Mouse (Mus musculus) kidney, embryonic 16.5 days (tissue): ENCODE results near the gene Ciao2b. TPM values are rescaled to one million over a fixed set of nuclear protein-coding genes. Genes with fewer than 3 reads are reported as not detected.

Experiments used
- ATAC-seq: fragments of 200-750 bp; cut with Nextera tagmentation; 2 replicates; pipeline ENCODE4 v1.8.0; 2017; ENCODE audit warnings: moderate TSS enrichment; ENCODE audit not compliant: low FRiP score, low TSS enrichment
- H3K27ac ChIP-seq: fragments of 300-500 bp; sonication (generic); 2 replicates; pipeline ENCODE4 v1.5.1; 2014; ENCODE audit warnings: low read length
- H3K27me3 ChIP-seq: fragments of 300-500 bp; sonication (generic); 2 replicates; pipeline ENCODE4 v1.6.1; 2014; ENCODE audit warnings: low read length, control low read depth, mixed read lengths; ENCODE audit not compliant: insufficient read depth
- H3K36me3 ChIP-seq: fragments of 300-500 bp; sonication (generic); 2 replicates; pipeline ENCODE4 v1.6.1; 2014; ENCODE audit warnings: low read length, control low read depth, mixed read lengths; ENCODE audit not compliant: insufficient read depth
- H3K4me1 ChIP-seq: fragments of 300-500 bp; sonication (generic); 2 replicates; pipeline ENCODE4 v1.6.1; 2014; ENCODE audit warnings: low read length, control low read depth, mixed read lengths; ENCODE audit not compliant: insufficient read depth
- H3K4me2 ChIP-seq: fragments of 300-500 bp; sonication (generic); replicated peaks from 2 replicates; pipeline ENCODE4 v1.6.1; 2014; ENCODE audit warnings: low read depth, low read length
- H3K4me3 ChIP-seq: fragments of 300-500 bp; sonication (generic); 2 replicates; pipeline ENCODE4 v1.5.1; 2014; ENCODE audit warnings: mild to moderate bottlenecking, low read length
- H3K9ac ChIP-seq: fragments of 300-500 bp; sonication (generic); replicated peaks from 2 replicates; pipeline ENCODE4 v1.6.1; 2014; ENCODE audit warnings: low read length
- H3K9me3 ChIP-seq: fragments of 300-500 bp; sonication (generic); 2 replicates; pipeline ENCODE4 v1.6.1; 2016; ENCODE audit warnings: low read length, control low read depth
- WGBS: fragments of 180-500 bp; shearing (Covaris S2); extraction: QIAGEN DNeasy Blood & Tissue Kit; methylation state at CpG from one replicate; pipeline ENCODE4 v1.1.7; 2014; 5-methylcytosine and 5-hydroxymethylcytosine counted together
- polyA plus RNA-seq: library from polyadenylated mRNA; unstranded; fragments of >200 nt; fragmentation: Nextera tagmentation; extraction: Ambion mirVana; gene quantifications from 2 replicates; pipeline ENCODE4 v1.2.1, GENCODE M21; 2015

Gene Ciao2b
- polyA plus RNA-seq, 1 experiment from 2014 or later = 108 TPM

DNA sequence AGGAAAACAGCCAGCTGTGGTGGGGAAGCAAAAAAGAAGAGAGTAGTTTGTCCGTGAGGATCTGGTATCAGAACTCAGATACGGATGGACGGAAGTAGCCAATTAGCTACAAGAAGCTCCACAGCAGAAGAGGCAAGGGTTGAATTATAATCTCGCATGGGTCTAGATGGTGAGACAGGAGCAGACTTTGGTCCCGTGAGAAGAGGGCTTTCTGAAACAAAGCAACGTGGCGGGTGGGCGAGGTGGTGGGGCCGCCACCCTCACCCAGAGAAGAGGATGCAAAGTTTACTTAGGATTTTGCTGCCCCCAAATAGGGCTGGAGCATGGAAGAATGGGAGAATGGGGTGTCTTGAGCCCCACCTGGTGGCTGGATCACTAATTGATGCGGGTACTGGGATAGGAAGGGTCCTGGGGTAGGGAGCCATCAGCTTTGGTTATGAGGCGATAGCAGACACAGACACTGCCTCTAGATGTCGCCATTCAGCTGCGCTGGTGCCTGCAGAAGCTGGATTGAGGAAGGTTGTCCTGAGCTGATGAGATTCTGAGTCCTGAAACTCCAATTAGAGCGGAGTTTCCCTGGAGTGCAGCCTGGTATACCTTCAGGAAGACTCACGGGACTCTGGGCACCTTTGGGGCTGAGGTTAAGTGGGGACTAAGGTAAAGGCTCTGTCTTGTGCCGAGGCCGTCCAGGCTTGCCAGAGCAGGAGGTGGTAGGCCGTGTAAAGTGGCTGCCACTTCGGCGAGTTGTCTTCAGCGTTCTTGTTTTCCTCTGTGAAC, 39.1 kb downstream of the Ciao2b start:
- peak overlapping the region; percentile 43; the same call in 1 of the 2 replicates for H3K27ac ChIP-seq
- H3K9ac ChIP-seq = peak overlapping the region; percentile 57
- H3K27me3 ChIP-seq = no peaks in the 10 kb centered on the region

DNA sequence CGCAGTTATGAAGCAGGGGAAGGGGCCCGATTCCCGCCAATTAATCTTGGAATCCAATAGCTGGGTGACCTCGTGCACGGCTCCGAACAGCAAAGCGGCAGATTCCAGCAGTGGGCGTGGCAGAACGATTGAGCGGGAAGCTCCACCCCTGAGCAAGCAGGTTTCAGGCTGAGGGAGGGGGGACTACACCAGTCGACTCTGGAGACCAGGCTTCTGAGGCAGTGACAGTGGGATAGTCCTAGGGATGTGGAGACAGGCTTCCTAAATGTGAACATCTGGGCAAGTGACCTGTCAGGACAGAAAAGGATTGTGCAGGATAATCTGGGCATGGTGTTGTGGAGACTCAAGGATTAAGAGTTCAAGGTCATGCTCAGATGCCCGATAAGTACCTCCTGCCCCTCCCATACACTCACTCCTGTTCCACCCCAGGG, 39.8 kb downstream of the Ciao2b start:
- Histone ChIP-seq H3K27ac (peak overlapping the region; percentile 43; the same call in 1 of the 2 replicates), H3K4me1 (peaks cover 53% of the 10 kb centered on the region), H3K9me3 (no peaks in the 10 kb centered on the region), H3K27me3 (no peaks in the 10 kb centered on the region), H3K9ac (peak overlapping the region; percentile 57; the same call in 1 of the 2 replicates), H3K36me3 (no peaks in the 10 kb centered on the region), H3K4me3 (peak overlapping the region; percentile 32), H3K4me2 (peak overlapping the region; percentile 66)
- ATAC-seq = peak; percentile 29
- WGBS = 1% methylated on average over 12 of the region's 12 CpGs

More for the DNA sequence above, 39.1 kb downstream of the Ciao2b start:
- peak; percentile 85 for ATAC-seq
- Histone ChIP-seq H3K4me2 (peak overlapping the region; percentile 66), H3K9me3 (no peaks in the 10 kb centered on the region), H3K4me3 (peak overlapping the region; percentile 32), H3K4me1 (peaks cover 46% of the 10 kb centered on the region), H3K36me3 (no peaks in the 10 kb centered on the region)
- WGBS = 14% methylated on average over 21 of the region's 21 CpGs

DNA sequence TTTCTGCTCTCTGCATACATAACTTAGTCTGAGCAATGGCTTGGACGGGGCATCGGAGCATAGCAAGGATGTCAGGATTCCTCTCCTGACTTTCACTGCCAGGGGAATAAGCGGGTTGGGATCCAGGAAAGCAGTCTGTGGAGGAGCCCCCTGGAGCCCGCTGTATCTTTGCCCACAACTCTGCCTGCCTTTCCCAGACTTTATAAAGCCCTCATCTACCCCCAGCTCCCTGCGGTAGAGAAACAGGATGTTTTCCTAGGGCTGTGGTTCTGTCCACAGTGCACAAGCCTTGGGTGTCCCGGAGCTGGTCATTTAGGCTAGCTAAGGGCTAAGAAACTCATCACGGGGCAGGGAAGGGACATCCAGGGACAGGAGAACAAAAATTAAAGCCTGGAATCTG, 40.4 kb downstream of the Ciao2b start:
- peak overlapping the region; percentile 32; the same call in 1 of the 2 replicates for H3K4me3 ChIP-seq
- no peak overlapping the region for H3K27ac ChIP-seq
- H3K9me3 ChIP-seq = no peaks in the 10 kb centered on the region
- peak overlapping the region; percentile 66 for H3K4me2 ChIP-seq
- no peaks in the 10 kb centered on the region for H3K27me3 ChIP-seq
- 29% methylated on average over 7 of the region's 7 CpGs for WGBS
- ATAC-seq = no peak
- H3K36me3 ChIP-seq = no peaks in the 10 kb centered on the region
- peak overlapping the region; percentile 46 for H3K9ac ChIP-seq
- H3K4me1 ChIP-seq = peaks cover 49% of the 10 kb centered on the region

GRCm38 (mm10) chr8:104598496-104598895, 43.3 kb downstream of the Ciao2b start:
- H3K4me2 ChIP-seq = no peak overlapping the region
- H3K4me3 ChIP-seq = no peak overlapping the region
- peak; percentile 33; the same call in 1 of the 2 replicates for ATAC-seq
- H3K4me1 ChIP-seq = peaks cover 51% of the 10 kb centered on the region
- H3K27me3 ChIP-seq = no peaks in the 10 kb centered on the region
- H3K9me3 ChIP-seq = no peaks in the 10 kb centered on the region
- peak overlapping the region; percentile 76 for H3K27ac ChIP-seq
- 6% methylated on average over 6 of the region's 6 CpGs for WGBS
- peaks cover 18% of the 10 kb centered on the region for H3K36me3 ChIP-seq
- H3K9ac ChIP-seq = no peak overlapping the region; the same call in 1 of the 2 replicates

DNA sequence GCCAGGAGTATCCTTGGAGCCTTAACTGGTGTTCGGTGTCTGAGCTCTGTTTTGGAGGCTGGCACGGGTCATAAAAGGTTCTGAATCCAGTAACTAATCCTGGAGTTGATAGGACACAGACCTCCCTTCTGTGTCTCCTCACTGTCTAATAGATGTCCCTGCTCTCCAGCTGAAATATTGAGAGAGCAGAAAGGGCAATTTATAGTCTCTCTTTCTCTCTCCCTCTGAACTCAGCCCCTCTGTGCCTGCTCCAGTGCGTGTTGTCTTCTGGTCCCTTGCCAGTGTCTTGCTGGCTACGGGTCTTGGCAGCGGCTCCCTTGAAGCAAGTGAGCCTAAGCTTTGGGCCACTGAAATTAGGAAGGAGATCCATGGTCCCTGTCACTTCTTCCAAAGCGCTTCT, 44.1 kb downstream of the Ciao2b start:
- H3K36me3 ChIP-seq = peaks cover 20% of the 10 kb centered on the region
- H3K9ac ChIP-seq = peak overlapping the region; percentile 48; the same call in 1 of the 2 replicates
- H3K4me2 ChIP-seq = 0 out of 2 replicates have a peak overlapping the region, but pooled peaks have one; percentile 6
- no peak overlapping the region for H3K4me3 ChIP-seq
- ATAC-seq = peak; percentile 17; the same call in 1 of the 2 replicates
- H3K27ac ChIP-seq = peak overlapping the region; percentile 85
- peaks cover 44% of the 10 kb centered on the region for H3K4me1 ChIP-seq
- 41% methylated on average over 6 of the region's 6 CpGs for WGBS
- H3K27me3 ChIP-seq = no peaks in the 10 kb centered on the region
- H3K9me3 ChIP-seq = no peaks in the 10 kb centered on the region

DNA sequence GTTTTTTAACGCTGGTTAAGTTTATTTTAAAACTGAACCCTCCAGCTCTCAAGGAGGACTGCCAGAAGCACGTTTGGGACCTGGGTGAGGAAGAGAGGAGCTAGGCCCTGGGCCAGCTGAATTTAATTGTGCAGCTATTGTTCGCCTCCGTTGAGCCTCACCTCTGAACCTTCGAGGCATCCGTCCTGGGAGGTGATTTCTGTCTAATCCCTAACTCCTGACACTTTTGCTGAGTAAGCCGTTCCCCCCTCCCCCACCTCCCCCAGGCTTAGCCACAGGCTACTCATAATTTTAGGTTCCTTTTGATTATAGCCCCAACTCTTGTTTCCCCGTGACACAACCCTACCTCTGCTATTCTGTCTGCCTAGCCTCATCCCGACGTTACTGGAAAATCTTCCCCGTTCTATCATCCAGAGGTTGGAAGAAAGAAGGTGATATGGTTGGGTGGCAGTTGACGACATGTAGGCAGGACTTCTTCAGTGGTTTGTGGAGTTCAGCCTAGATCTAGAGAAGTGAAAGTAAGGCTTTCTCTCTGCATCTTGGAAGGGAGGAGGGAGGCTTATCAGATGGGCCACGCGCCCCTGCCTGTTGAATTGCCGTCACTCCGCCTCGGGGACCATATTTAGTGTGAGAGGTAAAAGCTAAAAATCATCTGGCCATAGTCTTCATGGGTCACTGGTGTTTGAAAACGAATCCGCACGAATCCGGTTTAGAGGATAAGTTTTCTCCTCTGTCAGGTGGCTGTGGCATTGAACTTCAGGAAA, 45.8 kb downstream of the Ciao2b start:
- Histone ChIP-seq H3K9ac (no peak overlapping the region), H3K27ac (peak overlapping the region; percentile 79), H3K4me1 (peaks cover 38% of the 10 kb centered on the region), H3K4me2 (peak overlapping the region; percentile 16; the same call in 1 of the 2 replicates), H3K9me3 (no peaks in the 10 kb centered on the region), H3K36me3 (peaks cover 20% of the 10 kb centered on the region), H3K4me3 (no peak overlapping the region), H3K27me3 (no peaks in the 10 kb centered on the region)
- WGBS = 46% methylated on average over 21 of the region's 21 CpGs
- ATAC-seq = 0 out of 2 replicates have a peak, but pooled peaks have one; percentile 0

GRCm38 (mm10) chr8:104594611-104595362, 47.0 kb downstream of the Ciao2b start:
- 90% methylated on average over 19 of the region's 19 CpGs for WGBS
- Histone ChIP-seq H3K27me3 (no peaks in the 10 kb centered on the region), H3K4me2 (no peak overlapping the region), H3K9ac (no peak overlapping the region), H3K36me3 (peaks cover 20% of the 10 kb centered on the region), H3K9me3 (no peaks in the 10 kb centered on the region), H3K4me3 (no peak overlapping the region), H3K4me1 (peaks cover 38% of the 10 kb centered on the region), H3K27ac (no peak overlapping the region)
- ATAC-seq = no peak

DNA sequence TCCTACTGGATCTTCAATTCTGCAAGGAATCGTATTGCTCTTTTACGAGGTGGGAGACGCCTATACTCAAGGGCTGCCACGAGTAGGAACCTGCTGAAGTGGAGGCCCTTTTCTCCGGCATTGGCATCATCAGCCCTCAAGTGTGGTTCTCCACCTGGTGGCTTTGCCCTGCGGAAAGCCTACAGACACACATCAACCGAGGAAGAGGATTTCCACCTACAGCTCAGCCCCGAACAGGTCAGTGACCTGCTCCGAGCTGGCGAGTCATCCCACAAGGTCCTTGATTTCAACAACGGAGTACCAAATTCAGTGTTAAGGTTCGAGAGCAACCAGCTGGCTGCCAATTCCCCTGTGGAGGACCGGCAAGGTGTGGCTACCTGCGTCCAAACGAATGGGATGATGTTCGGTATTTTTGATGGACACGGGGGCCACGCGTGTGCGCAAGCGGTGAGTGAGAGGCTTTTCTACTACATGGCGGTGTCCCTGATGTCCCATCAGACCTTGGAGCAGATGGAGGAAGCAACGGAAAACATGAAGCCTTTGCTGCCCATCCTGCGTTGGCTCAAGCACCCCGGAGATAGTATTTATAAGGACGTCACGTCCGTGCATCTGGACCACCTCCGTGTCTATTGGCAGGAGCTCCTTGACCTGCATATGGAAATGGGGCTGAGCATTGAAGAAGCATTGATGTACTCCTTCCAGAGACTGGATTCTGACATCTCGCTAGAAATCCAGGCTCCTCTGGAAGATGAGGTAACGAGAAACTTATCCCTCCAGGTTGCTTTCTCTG, 48.0 kb downstream of the Ciao2b start:
- no peak overlapping the region for H3K4me2 ChIP-seq
- H3K9ac ChIP-seq = no peak overlapping the region
- no peaks in the 10 kb centered on the region for H3K9me3 ChIP-seq
- 88% methylated on average over 31 of the region's 31 CpGs for WGBS
- H3K27ac ChIP-seq = no peak overlapping the region
- no peaks in the 10 kb centered on the region for H3K27me3 ChIP-seq
- H3K4me3 ChIP-seq = no peak overlapping the region
- peaks cover 20% of the 10 kb centered on the region for H3K36me3 ChIP-seq
- no peak for ATAC-seq
- H3K4me1 ChIP-seq = peaks cover 32% of the 10 kb centered on the region

GRCm38 (mm10) chr8:104592566-104592965, 49.2 kb downstream of the Ciao2b start:
- no peak overlapping the region for H3K27ac ChIP-seq
- peaks cover 20% of the 10 kb centered on the region for H3K36me3 ChIP-seq
- ATAC-seq = no peak
- H3K4me3 ChIP-seq = peak overlapping the region; percentile 75; the same call in 1 of the 2 replicates
- H3K4me1 ChIP-seq = peaks cover 22% of the 10 kb centered on the region
- WGBS = 56% methylated on average over 6 of the region's 6 CpGs
- no peaks in the 10 kb centered on the region for H3K9me3 ChIP-seq
- peak overlapping the region; percentile 82 for H3K4me2 ChIP-seq
- H3K9ac ChIP-seq = no peak overlapping the region
- no peaks in the 10 kb centered on the region for H3K27me3 ChIP-seq
